Mouse (Mus musculus) left cerebral cortex, postnatal 36 days (tissue): ENCODE results near the gene Nif3l1. TPM values are rescaled to one million over a fixed set of nuclear protein-coding genes. Genes with fewer than 3 reads are reported as not detected.

Experiments
- DNase-seq, 2 experiments: peaks; one replicate each; pipeline ENCODE4 v3.0.0; 2021 to 2022; ENCODE audit warnings: low spot score in 2 of 2, mixed read lengths in 1 of 2
- intact Hi-C: fragments of 180-260 bp; cut with DNase I; formaldehyde crosslinking; loops from one replicate; pipeline ENCODE4 v1.15.1; 2025
- total RNA-seq, 2 experiments: library from RNA; stranded (reverse); gene quantifications; 2 replicates each; pipeline ENCODE4 v1.2.3; 2021

Gene Nif3l1
- 10 to 100 TPM; 15.9 to 21.6 TPM for total RNA-seq

GRCm38 (mm10) chr1:58445143-58445722 lies at the start of gene Nif3l1, which contains the start of gene Ppil3:
Gene Nif3l1, plus strand, starts transcription at chr1:58445151.
Gene Ppil3, minus strand, starts transcription at chr1:58445486.
- DNase-seq: peak; percentile 91 to 94
- intact Hi-C loops: no loop called here

DNA sequence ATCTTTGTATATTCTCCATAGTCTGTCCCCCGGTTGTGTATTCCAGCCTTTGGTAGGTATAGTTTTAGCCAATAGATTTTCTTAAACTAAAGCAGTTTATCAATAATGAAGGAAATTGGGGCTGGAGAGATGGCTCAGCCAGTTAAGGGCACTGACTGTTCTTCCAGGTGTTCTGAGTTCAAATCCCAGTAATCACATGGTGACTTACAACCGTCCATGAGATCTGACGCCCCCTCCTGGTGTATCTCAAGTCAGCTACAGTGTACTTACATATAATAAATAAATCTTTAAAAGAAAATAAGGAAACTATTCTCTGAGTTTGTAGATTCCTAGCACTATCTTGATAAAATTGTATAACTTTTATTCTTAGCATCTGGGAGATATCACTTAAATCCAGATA lies 49.6 kb upstream of the Nif3l1 start:
- intact Hi-C loops: loop anchor here (5.0 kb wide), 1 partner anchor 512 kb away; no protein-coding TSS in a partner anchor
- no peak for DNase-seq

DNA sequence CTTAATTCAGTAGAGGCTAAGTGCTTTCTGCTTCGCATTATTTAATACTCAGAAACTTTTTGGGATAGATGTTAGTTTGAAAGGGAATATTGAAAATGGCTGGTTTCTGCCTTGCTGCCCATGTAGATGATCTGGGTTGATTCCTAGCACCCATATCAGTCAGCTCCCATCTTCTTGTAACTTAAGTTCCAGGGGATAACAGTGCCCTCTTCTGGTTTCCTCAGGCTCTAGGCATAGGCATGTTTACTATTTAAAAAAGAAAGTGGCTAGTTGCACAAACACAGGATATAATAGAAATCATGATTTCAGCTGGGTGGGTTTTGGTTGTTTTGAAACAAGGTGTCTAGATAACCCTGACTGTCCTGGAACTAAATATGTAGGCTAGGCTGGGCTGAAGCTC lies 48.8 kb upstream of the Nif3l1 start:
- no peak for DNase-seq
- intact Hi-C loops: loop anchor here (5.0 kb wide), 1 partner anchor 511 kb away; no protein-coding TSS in a partner anchor

DNA sequence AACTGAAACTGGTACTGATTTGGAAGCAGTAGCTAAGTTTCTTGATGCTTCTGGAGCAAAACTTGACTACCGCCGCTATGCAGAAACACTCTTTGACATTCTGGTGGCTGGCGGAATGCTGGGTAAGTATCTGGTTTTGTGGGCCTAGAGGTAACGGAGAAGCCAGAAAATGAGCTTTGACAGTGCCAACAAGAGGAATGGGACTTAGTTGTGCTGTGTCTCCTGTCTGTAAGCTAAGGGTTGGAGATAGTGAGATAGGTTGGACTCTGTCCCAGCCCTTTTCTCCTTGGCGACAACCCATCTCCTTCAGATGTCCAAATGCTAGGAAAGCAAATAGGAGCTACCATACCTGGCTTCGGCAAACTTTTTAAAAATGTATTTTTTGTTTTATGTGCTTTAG lies 47.2 kb upstream of the Nif3l1 start:
- intact Hi-C loops: loop anchor here (5.0 kb wide), 1 partner anchor 510 kb away; no protein-coding TSS in a partner anchor
- no peak for DNase-seq

DNA sequence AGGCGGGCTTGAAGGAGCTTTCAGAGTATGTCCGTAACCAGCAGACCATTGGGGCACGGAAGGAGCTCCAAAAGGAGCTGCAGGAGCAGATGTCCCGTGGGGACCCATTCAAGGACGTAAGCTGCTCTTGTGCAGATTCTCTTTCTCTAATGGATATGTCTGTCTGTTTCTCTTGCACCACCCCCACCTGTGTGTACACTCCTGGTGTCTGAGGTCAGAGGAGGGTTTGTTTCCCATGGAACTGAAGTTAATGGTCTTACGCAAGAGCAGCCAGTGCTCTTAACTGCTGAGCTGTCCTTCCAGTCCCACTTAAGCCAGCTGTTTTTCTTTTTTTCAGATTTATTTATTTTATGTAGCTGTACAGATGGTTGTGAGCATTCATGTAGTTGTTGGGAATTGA lies 43.6 kb upstream of the Nif3l1 start:
- DNase-seq: no peak
- intact Hi-C loops: no loop called here

GRCm38 (mm10) chr1:58403745-58404144 lies 41.2 kb upstream of the Nif3l1 start:
- intact Hi-C loops: no loop called here
- DNase-seq: no peak

DNA sequence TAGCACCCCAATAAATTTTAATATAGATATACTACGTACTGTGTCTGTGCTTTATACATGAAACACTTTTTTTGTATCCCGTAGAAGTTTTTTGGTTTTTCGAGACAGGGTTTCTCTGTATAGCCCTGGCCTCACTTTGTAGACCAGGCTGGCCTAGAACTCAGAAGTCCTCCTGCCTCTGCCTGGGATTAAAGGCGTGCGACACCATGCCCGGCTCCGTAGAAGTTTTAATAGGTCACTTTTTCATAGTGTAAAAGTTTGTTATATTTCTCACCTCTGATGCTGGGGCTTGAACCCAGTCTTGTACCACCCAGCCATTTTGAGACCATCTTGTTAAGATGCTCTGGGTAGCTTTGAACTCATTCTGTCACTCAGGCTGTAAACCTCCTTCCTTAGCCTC lies 37.6 kb upstream of the Nif3l1 start:
- no peak for DNase-seq
- intact Hi-C loops: no loop called here

GRCm38 (mm10) chr1:58408141-58408540 lies 36.8 kb upstream of the Nif3l1 start:
- intact Hi-C loops: no loop called here
- no peak for DNase-seq

GRCm38 (mm10) chr1:58409553-58410197 lies 35.3 kb upstream of the Nif3l1 start:
- DNase-seq: no peak
- intact Hi-C loops: no loop called here

DNA sequence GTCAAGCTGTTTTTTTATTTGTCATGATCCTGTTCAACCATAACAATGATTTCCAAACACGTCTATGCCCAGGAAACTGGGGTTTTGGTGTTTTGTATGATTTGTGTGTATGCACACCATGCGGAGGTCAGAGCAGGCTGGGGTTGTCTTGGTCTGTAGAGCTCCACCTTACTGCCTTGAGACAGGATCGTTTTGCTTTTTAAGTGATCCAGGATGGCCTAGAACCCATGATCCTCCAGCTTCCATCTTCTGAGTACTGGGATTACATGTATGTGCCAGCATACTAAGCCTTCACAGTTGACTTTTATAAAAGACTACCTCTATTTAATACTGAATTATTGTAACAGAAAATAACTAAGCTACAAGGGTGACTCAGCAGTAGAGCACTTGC lies 34.8 kb upstream of the Nif3l1 start:
- no peak for DNase-seq
- intact Hi-C loops: no loop called here

DNA sequence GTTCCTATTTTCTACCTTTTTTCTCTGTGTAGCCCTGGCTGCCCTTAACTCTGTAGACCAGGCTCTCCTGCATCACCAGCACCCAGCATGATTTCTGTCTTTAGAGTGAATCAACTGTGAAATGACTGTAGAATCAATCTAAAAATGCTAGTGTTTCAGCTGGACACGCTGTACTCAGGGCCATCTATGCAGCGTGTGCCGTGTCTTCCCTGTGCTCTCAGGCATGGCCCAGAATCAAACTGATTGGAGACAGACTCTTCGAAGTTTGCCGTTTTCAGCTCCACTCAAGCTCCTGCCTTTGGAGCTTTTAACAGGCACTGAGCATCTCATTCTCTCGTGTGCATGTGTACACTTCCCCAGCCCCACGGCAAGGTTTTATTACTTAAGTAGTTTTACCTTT lies 34.2 kb upstream of the Nif3l1 start:
- intact Hi-C loops: no loop called here
- no peak for DNase-seq

GRCm38 (mm10) chr1:58415442-58415841 lies 29.5 kb upstream of the Nif3l1 start:
- intact Hi-C loops: no loop called here
- no peak for DNase-seq

DNA sequence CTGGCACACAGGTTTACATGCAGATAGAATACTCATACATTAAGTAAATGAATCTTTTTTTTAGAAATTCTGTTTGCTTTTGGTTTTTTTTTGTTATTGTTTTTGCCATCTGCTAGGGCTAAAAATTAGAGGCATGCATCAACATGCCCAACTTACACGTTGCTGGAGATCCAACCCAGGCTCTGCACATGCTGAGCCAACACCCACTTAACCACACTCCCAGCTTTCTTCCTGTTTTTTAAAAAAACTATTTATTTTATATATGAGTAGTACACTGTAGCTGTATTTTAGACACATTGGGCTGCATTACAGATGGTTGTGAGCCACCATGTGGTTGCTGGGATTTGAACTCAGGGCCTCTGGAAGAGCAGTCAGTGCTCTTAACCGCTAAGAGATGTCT lies 28.9 kb upstream of the Nif3l1 start:
- intact Hi-C loops: no loop called here
- DNase-seq: no peak

DNA sequence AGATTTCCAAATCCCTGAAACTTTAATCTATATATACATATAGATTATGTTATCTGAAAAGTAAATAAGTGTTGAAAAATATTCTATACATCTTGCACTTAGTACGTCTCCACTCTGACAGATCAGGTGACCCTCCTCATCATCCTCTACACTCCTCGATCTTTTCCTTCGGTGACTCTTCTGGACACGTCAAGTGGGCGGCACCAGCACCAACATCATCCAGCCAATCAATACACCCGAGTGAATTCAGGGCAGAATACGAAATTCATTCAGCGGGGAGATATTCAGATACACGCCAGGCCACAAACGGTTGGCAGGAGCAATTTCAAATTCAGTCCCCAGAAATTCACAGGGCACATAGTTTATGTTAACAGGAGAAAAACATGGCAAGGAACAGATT lies 24.9 kb upstream of the Nif3l1 start:
- intact Hi-C loops: no loop called here

DNA sequence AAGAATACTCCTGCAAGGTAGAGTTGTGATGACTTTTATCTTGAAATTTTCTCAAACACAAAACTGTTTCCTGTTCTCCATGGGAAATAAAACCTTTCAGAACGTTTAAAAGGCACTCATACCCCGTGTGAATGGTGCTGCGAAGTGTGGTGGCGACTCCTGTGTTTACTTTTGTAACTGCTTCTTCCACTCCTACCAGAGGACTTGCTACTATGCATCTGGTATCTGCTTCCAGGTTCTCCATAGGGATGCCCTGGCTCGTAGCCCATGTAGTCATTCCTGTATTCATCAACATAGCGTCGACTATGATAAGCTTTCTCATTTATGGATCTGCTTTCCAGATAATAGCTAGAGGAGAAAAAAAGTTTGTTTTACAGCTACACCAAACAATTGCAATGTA lies 24.0 kb upstream of the Nif3l1 start:
- intact Hi-C loops: no loop called here

More for the DNA sequence above, 24.9 kb upstream of the Nif3l1 start:
- no peak for DNase-seq

DNA sequence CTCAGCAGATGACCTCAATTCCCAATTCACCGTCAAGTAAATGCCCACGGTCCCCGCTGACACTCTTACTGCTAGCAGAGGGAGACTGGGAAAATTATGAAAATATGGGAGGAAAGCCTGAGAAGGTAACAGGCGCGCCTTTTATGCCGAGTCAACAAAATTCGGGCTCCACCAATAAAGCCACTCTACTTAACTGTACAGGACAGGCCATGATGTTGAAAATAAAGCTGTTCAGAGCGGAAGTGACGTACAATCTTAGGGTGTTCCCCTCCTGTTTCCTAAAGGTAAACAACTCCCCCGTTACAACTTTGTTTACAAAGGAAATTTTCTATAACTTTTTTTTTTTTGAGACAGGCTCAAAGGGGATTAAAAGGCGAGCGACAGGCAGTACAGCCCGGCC lies 22.1 kb upstream of the Nif3l1 start:
- intact Hi-C loops: no loop called here
- DNase-seq: no peak

More for the DNA sequence above, 24.0 kb upstream of the Nif3l1 start:
- DNase-seq: no peak

DNA sequence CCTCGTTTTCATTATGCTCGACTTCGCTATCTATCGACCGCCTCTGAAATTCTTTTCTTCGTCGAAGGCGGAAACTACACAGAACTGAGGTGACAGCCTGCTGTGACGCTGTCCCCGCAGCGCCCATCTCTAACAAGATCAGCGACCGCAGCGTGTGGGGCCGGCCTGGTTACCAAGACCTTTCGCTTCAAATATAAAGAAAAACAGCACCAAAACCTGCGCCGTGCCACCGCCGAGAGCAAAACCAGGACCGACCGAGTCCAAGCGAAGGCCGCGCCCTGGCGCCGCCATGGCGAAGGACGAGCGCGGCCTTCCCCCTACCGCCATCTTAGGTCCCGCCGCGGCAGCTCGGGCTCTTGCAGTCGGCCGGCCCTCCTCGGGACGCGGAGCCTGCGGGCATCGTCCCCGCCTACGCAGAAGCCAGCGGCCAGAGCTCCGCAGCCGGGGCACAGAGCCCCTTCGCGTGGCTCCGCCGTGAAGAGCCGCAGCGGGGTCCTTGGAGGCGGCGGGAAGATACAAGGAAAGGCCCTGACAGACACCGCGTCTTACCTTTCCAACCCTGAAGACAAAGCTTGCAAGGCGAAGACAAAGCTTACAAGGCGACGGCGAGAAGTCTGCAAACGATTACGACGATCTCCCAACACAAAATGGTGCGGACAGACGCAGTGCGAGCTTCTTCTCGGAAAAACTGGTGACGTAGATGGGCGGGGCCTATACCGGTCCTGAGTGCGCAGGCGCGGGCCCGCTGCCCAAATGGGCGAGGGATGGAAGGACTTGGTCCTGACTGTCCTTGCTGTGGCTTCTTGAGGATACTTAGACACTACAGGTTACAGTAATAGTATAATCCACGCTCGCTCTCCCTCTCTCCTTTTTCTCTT lies 21.3 kb upstream of the Nif3l1 start, which contains the start of gene Clk1:
Clk1 (minus strand) TSS at position 696 of the 878 bp plus-strand sequence.
- peak; percentile 95 to 96 for DNase-seq
- intact Hi-C loops: no loop called here

DNA sequence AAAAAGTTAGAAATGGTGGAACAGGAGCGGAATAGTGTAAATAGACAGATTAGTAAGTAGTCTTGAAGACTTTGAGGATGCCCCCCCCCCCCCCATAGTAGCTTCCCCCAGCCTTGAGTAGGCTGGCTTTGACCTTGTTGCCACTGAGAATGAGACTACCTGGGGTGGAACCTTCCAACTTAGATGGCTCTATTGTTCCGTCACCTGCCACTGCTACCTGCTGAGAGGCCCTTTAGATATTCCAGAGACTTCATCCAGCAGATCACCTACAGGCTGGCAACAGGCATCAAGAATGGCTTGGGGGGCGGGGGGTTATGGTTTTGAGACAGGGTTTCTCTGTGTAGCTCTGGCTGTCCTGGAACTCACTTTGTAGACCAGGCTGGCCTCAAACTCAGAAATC lies 20.4 kb upstream of the Nif3l1 start:
- no peak for DNase-seq
- intact Hi-C loops: no loop called here

GRCm38 (mm10) chr1:58444691-58445090 lies 260 bp upstream of the Nif3l1 start:
- intact Hi-C loops: no loop called here
- no peak for DNase-seq

GRCm38 (mm10) chr1:58445861-58446260 lies 910 bp downstream of the Nif3l1 start:
- intact Hi-C loops: no loop called here
- no peak for DNase-seq
